Mouse (Mus musculus): Measurements from ENCODE around the gene Atp5g3.
"Not testable (repeated sequence)": the region's sequence is repeated elsewhere in the genome, so short reads cannot be mapped to it uniquely, and the experiment has no call there.

The Atp5g3 gene

GRCm38 (mm10) chr2:73911175-73911700 is at the start of gene Atp5g3:
Gene Atp5g3 (minus strand): TSS chr2:73911326.
- peak; percentile 82 for DNase-seq (ENCODE audit: low read depth, low spot score)

- no peak for DNase-seq (ENCODE audit: low read depth, low spot score)
These were observed 47.2 kb upstream of the Atp5g3 start for GRCm38 (mm10) chr2:73958342-73958741.

GRCm38 (mm10) chr2:73953612-73954011 is 42.5 kb upstream of the Atp5g3 start:
- DNase-seq (ENCODE audit: low read depth, low spot score): no peak

- no peak for DNase-seq (ENCODE audit: low read depth, low spot score)
These were observed 41.6 kb upstream of the Atp5g3 start for GRCm38 (mm10) chr2:73952597-73953219.

- no peak for DNase-seq (ENCODE audit: low read depth, low spot score)
These were observed 36.2 kb upstream of the Atp5g3 start for GRCm38 (mm10) chr2:73947360-73947759.

GRCm38 (mm10) chr2:73943735-73944134 is 32.6 kb upstream of the Atp5g3 start:
- DNase-seq (ENCODE audit: low read depth, low spot score): no peak

- DNase-seq (ENCODE audit: low read depth, low spot score): no peak
These were observed 31.7 kb upstream of the Atp5g3 start for GRCm38 (mm10) chr2:73942844-73943243.

GRCm38 (mm10) chr2:73941281-73941680 is 30.2 kb upstream of the Atp5g3 start:
- no peak for DNase-seq (ENCODE audit: low read depth, low spot score)

GRCm38 (mm10) chr2:73940471-73940870 is 29.3 kb upstream of the Atp5g3 start:
- no peak for DNase-seq (ENCODE audit: low read depth, low spot score)

GRCm38 (mm10) chr2:73938896-73939295 is 27.8 kb upstream of the Atp5g3 start:
- DNase-seq (ENCODE audit: low read depth, low spot score): no peak

- DNase-seq (ENCODE audit: low read depth, low spot score): no peak
These were observed 21.7 kb upstream of the Atp5g3 start for GRCm38 (mm10) chr2:73932676-73933313.

- no peak for DNase-seq (ENCODE audit: low read depth, low spot score)
These were observed 16.6 kb upstream of the Atp5g3 start for GRCm38 (mm10) chr2:73927711-73928110.

GRCm38 (mm10) chr2:73925539-73925938 is 14.4 kb upstream of the Atp5g3 start:
- no peak for DNase-seq (ENCODE audit: low read depth, low spot score)

GRCm38 (mm10) chr2:73925089-73925488 is 14.0 kb upstream of the Atp5g3 start:
- peak; percentile 85 for DNase-seq (ENCODE audit: low read depth, low spot score)

GRCm38 (mm10) chr2:73919642-73920041 is 8.5 kb upstream of the Atp5g3 start:
- no peak for DNase-seq (ENCODE audit: low read depth, low spot score)

- no peak for DNase-seq (ENCODE audit: low read depth, low spot score)
These were observed 1.1 kb upstream of the Atp5g3 start for GRCm38 (mm10) chr2:73912264-73912663.

GRCm38 (mm10) chr2:73910571-73911174 is 453 bp downstream of the Atp5g3 start:
- no peak for DNase-seq (ENCODE audit: low read depth, low spot score)

GRCm38 (mm10) chr2:73909116-73909515 is 2.0 kb downstream of the Atp5g3 start:
- no peak for DNase-seq (ENCODE audit: low read depth, low spot score)

- DNase-seq (ENCODE audit: low read depth, low spot score): not testable (repeated sequence)
These were observed 6.4 kb downstream of the Atp5g3 start for GRCm38 (mm10) chr2:73904679-73905078.

- DNase-seq (ENCODE audit: low read depth, low spot score): no peak
These were observed 7.6 kb downstream of the Atp5g3 start for GRCm38 (mm10) chr2:73903536-73903935.

- DNase-seq (ENCODE audit: low read depth, low spot score): not testable (repeated sequence)
These were observed 8.8 kb downstream of the Atp5g3 start for GRCm38 (mm10) chr2:73902328-73902727.

GRCm38 (mm10) chr2:73901169-73901568 is 10.0 kb downstream of the Atp5g3 start:
- no peak for DNase-seq (ENCODE audit: low read depth, low spot score)

- no peak for DNase-seq (ENCODE audit: low read depth, low spot score)
These were observed 10.8 kb downstream of the Atp5g3 start for GRCm38 (mm10) chr2:73900364-73900763.

Data from brain, embryonic 18.5 days (tissue).